Mouse (Mus musculus) cortical plate, adult 2 months (tissue): Measurements from ENCODE around the gene Sfrp2. TPM values are rescaled to one million over a fixed set of nuclear protein-coding genes. Genes with fewer than 3 reads are reported as not detected.

Experiments used
- H3K27ac ChIP-seq: fragments of 200-500 bp; 2 replicates; pipeline ENCODE4 v1.5.1; 2012; ENCODE audit warnings: low read length, control low read depth, inconsistent platforms; ENCODE audit not compliant: insufficient read depth
- H3K4me1 ChIP-seq: fragments of 200-500 bp; 2 replicates; pipeline ENCODE4 v1.6.1; 2011; ENCODE audit warnings: low read length; ENCODE audit not compliant: control insufficient read depth, insufficient read depth
- H3K4me3 ChIP-seq: fragments of 200-500 bp; 2 replicates; pipeline ENCODE4 v1.5.1; 2011; ENCODE audit warnings: mild to moderate bottlenecking, low read length, control low read depth; ENCODE audit not compliant: insufficient read depth
- CTCF ChIP-seq: fragments of 200-500 bp; IDR thresholded peaks from 2 replicates; pipeline ENCODE4 v1.5.1; 2011; ENCODE audit warnings: mild to moderate bottlenecking, control low read depth, low read length; ENCODE audit not compliant: insufficient read depth; ENCODE audit errors: extremely low read depth
- POLR2A ChIP-seq: fragments of 200-500 bp; IDR thresholded peaks from 2 replicates; pipeline ENCODE4 v1.6.1; 2011; ENCODE audit warnings: mild to moderate bottlenecking, low read length, control low read depth; ENCODE audit not compliant: insufficient read depth; ENCODE audit errors: extremely low read depth
- polyA plus RNA-seq: library from polyadenylated mRNA; depleted of rRNA; stranded (reverse); fragments of >200 nt; gene quantifications from 2 replicates; pipeline ENCODE4 v1.2.3, GENCODE M21; 2012

Gene Sfrp2
- polyA plus RNA-seq, 1 experiment = 3.6 TPM

- Histone ChIP-seq H3K4me1 (no peaks in the 10 kb centered on the region), H3K27ac (no peak overlapping the region), H3K4me3 (no peak overlapping the region)
- no peak for TF ChIP-seq CTCF
- TF ChIP-seq POLR2A = no peak
Measured at GRCm38 (mm10) chr3:83747895-83748294, 18.2 kb upstream of the Sfrp2 start.

DNA sequence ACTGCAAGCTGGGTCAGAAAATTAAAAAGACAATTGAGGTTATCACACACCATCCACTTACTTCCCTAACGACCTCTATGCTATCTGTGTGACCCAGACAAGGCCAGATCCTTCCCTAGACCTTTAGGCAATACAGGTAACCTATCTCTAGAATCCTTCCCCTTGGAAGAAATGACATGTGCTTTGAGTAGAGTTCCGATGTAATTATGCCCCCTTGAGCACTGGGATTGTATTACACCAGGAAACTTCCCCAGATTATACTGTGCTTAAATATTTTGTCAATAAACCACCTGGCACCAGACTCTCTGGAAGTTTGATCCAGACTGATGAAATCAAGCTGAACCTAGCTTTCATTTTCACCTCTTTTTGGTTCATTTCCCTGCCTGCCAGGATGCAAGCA, 14.5 kb upstream of the Sfrp2 start:
- Histone ChIP-seq H3K27ac (no peak overlapping the region), H3K4me3 (no peak overlapping the region), H3K4me1 (no peaks in the 10 kb centered on the region)
- TF ChIP-seq POLR2A (no peak), CTCF (no peak)

DNA sequence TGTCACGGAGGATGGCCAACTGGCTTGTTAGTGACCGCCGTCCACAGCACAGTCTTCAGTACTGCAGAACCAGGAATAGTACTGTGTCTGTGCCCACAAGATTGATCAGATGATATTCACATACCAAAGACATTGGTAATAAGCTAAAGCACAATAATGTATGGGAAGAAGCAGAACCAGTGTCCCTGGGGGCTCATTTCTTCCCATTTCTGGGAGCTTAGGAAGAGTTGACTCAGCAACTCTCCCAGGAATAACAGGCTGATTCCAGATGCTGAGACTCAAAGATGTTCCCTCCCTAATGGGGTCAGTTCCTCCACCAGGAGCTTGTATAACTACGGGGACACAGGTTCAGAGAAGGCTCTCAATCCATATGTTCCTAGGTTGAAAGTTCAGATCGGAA, 13.9 kb upstream of the Sfrp2 start:
- Histone ChIP-seq H3K4me3 (no peak overlapping the region), H3K27ac (no peak overlapping the region), H3K4me1 (no peaks in the 10 kb centered on the region)
- TF ChIP-seq POLR2A (no peak), CTCF (no peak)

DNA sequence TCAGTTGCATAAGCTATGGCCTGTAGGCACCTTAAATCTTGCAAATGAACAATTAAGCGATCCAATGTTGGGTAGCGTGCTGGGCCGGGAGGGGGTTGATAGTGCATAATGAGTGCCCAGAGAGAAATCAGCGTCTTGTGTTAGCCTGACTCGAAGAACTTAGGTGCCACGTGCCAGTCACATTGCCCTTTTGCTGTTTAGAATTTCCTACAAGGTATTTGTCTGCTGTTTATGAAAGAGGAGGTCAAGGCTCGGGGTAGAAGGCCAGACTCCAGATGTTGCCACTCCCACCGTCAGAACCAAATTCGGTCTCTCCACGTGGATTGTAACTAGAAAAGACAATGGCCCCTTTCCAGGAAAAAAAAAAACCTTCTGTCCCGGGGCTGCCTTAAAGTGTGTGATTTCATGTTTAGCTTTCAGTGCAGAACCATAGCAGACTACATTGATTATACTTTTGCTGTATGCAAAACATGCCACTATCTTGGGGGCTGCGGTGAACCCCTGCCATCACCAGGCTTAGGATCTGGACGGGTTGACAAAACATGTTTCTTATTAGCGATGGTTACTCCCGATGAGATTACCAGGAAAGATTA, 11.0 kb upstream of the Sfrp2 start:
- Histone ChIP-seq H3K4me3 (no peak overlapping the region), H3K4me1 (no peaks in the 10 kb centered on the region), H3K27ac (no peak overlapping the region)
- TF ChIP-seq POLR2A (no peak), CTCF (no peak)

DNA sequence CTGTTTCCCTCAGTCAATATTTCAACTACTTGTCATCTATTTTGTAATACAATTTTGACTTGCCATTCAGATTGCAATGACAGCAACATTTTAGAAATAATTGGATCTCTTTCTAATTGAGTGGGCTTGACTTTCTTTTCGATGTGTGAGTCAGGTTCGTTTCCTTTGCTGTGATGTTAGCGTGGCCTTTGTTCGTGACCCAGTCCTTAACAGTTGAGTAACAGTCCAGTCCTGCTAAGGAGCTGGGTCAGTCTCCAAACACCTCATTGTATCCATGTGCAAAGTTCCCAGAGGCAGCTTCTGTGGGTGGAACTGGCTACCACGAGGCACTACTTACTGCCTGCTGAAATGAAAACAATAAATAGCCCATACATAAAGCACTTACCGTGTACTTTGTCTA, 10.5 kb upstream of the Sfrp2 start:
- H3K27ac ChIP-seq = no peak overlapping the region
- H3K4me1 ChIP-seq = no peaks in the 10 kb centered on the region
- no peak overlapping the region for H3K4me3 ChIP-seq
- no peak for TF ChIP-seq CTCF

GRCm38 (mm10) chr3:83762361-83762760, 3.8 kb upstream of the Sfrp2 start:
- no peak for TF ChIP-seq CTCF
- no peak for TF ChIP-seq POLR2A
- Histone ChIP-seq H3K4me1 (no peaks in the 10 kb centered on the region), H3K4me3 (no peak overlapping the region), H3K27ac (no peak overlapping the region)

GRCm38 (mm10) chr3:83763551-83764548, 2.3 kb upstream of the Sfrp2 start:
- TF ChIP-seq POLR2A (no peak), CTCF (peak; percentile 46)
- Histone ChIP-seq H3K27ac (no peak overlapping the region), H3K4me1 (no peaks in the 10 kb centered on the region), H3K4me3 (peak overlapping the region; percentile 39)

GRCm38 (mm10) chr3:83766726-83767070, 577 bp downstream of the Sfrp2 start:
- Histone ChIP-seq H3K27ac (no peak overlapping the region), H3K4me3 (peak overlapping the region; percentile 31), H3K4me1 (no peaks in the 10 kb centered on the region)
- TF ChIP-seq POLR2A (no peak), CTCF (no peak)

GRCm38 (mm10) chr3:83767121-83767520, 1.0 kb downstream of the Sfrp2 start:
- H3K27ac ChIP-seq = no peak overlapping the region
- H3K4me3 ChIP-seq = no peak overlapping the region
- TF ChIP-seq CTCF (no peak), POLR2A (no peak)
- H3K4me1 ChIP-seq = no peaks in the 10 kb centered on the region

DNA sequence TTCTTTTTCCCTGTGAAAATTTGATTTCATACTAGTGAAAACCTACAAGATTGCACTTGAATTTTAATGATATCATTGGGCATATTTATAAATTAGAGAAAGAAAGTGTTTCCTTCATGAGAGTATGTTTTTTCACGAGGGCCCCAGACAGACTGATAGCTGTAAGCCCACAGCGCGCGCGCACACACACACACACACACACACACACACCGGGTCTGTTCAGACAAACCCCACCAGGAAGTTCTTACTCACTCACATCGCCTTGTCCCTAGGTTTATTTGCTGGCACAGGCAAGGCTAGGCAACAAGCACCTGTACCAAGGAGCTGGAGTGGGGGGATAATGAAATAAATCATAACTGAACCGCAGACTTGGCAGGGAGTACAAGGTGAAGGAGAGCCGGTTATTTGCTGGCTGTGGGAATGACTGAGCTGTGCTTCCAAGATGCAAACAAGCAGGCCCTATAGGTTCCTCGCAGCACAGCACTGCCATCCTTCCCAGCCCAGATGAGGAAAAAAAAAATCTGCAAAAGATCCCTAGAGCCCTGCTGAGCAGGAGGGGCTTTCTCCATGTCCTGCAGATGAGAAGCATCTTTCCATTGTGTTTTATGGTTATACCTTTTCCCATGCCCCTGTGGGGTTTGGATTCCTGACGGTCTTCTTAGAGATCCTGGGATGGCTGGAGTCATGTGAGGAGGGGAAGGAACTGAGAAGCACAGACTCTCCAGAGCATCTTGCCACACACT, 2.3 kb downstream of the Sfrp2 start:
- Histone ChIP-seq H3K27ac (no peak overlapping the region), H3K4me3 (no peak overlapping the region), H3K4me1 (no peaks in the 10 kb centered on the region)
- TF ChIP-seq POLR2A (no peak), CTCF (no peak)
